Mouse (Mus musculus) right cerebral cortex, adult 2 months (tissue): Measurements from ENCODE around the gene Acap2.
A peak's percentile ranks its signal among the peaks of the same experiment; 100 is the strongest.

Source experiments
- DNase-seq, 2 experiments: peaks; one replicate each; pipeline ENCODE4 v3.0.0; 2021 to 2022; ENCODE audit warnings: low spot score in 2 of 2

Acap2 gene

GRCm38 (mm10) chr16:31081891-31082290, 119.2 kb downstream of the Acap2 start:
- DNase-seq: no peak

- DNase-seq: peak; percentile 91 to 95
Measured at GRCm38 (mm10) chr16:31081125-31081664, 119.8 kb downstream of the Acap2 start, which contains the start of gene Xxylt1. Gene Xxylt1 (minus strand): TSS chr16:31081432.

GRCm38 (mm10) chr16:31080573-31081051, 120.4 kb downstream of the Acap2 start:
- peak; percentile 58 to 61 for DNase-seq

GRCm38 (mm10) chr16:31077396-31077795, 123.6 kb downstream of the Acap2 start:
- no peak for DNase-seq

GRCm38 (mm10) chr16:31076436-31076835, 124.6 kb downstream of the Acap2 start:
- DNase-seq: no peak

GRCm38 (mm10) chr16:31074324-31074908, 126.6 kb downstream of the Acap2 start:
- DNase-seq: no peak

- DNase-seq: no peak
Measured at GRCm38 (mm10) chr16:31071731-31072130, 129.3 kb downstream of the Acap2 start.

GRCm38 (mm10) chr16:31070358-31071133, 130.5 kb downstream of the Acap2 start:
- peak; percentile 88 to 91 for DNase-seq

GRCm38 (mm10) chr16:31069211-31070166, 131.6 kb downstream of the Acap2 start:
- DNase-seq: peak; percentile 43

GRCm38 (mm10) chr16:31068280-31068679, 132.8 kb downstream of the Acap2 start:
- DNase-seq: no peak

GRCm38 (mm10) chr16:31066344-31067098, 134.5 kb downstream of the Acap2 start:
- DNase-seq: no peak

GRCm38 (mm10) chr16:31064782-31065181, 136.3 kb downstream of the Acap2 start:
- no peak for DNase-seq

- DNase-seq: no peak
Measured at GRCm38 (mm10) chr16:31062918-31063317, 138.1 kb downstream of the Acap2 start.

- DNase-seq: no peak
Measured at GRCm38 (mm10) chr16:31061246-31061880, 139.7 kb downstream of the Acap2 start.

- DNase-seq: no peak
Measured at GRCm38 (mm10) chr16:31060714-31061113, 140.3 kb downstream of the Acap2 start.

GRCm38 (mm10) chr16:31060226-31060625, 140.8 kb downstream of the Acap2 start:
- no peak for DNase-seq

- no peak for DNase-seq
Measured at GRCm38 (mm10) chr16:31059730-31060129, 141.3 kb downstream of the Acap2 start.

GRCm38 (mm10) chr16:31052812-31053211, 148.2 kb downstream of the Acap2 start:
- DNase-seq: no peak

GRCm38 (mm10) chr16:31052177-31052726, 148.8 kb downstream of the Acap2 start:
- no peak for DNase-seq

GRCm38 (mm10) chr16:31050701-31051100, 150.3 kb downstream of the Acap2 start:
- DNase-seq: no peak
